Mouse (Mus musculus): ENCODE results near the gene Fbxw4. TPM values are rescaled to one million over a fixed set of nuclear protein-coding genes. Genes with fewer than 3 reads are reported as not detected.

Fbxw4 gene
- polyA plus RNA-seq, 1 experiment = 145 TPM

DNA sequence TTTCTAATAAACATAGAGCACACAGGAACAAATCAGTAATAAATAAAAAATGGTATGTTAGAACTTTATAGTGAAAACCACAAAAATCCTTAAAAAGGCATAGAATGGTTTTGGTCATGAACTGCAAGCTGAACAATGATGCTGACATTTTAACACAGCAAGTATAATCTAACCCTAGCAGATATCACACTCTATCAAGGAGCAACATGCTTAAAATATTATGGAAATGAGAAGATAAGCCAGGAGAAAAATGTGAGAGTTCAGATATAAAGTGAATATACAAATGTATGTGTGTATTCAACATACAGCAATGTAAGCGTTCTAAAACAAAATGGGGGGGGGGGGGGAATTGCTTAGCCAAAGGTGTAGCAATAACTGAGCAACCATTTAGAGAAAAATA, 2.3 kb downstream of the Fbxw4 start:
- Histone ChIP-seq H3K4me3 (ENCODE audit: control insufficient read depth, insufficient read depth, low read length) (no peak overlapping the region), H3K36me3 (ENCODE audit: control insufficient read depth, insufficient read depth, low read length) (no peaks in the 10 kb centered on the region), H3K4me1 (replicated peaks; ENCODE audit: control insufficient read depth, insufficient read depth, low read length) (peaks cover 23% of the 10 kb centered on the region), H3K27me3 (ENCODE audit: control insufficient read depth, insufficient read depth, low read length) (no peaks in the 10 kb centered on the region), H3K27ac (ENCODE audit: control insufficient read depth, insufficient read depth, low read length) (no peak overlapping the region)
- TF ChIP-seq POLR2A (IDR thresholded peaks at IDR 0.05; ENCODE audit: control insufficient read depth, extremely low read depth, insufficient read depth, low read length, poor library complexity) (no peak), CTCF (IDR thresholded peaks at IDR 0.05; ENCODE audit: borderline replicate concordance, control insufficient read depth, extremely low read depth, insufficient read depth, low read length, poor library complexity) (no peak)
- 88% methylated on average over 1 of the region's 1 CpGs for WGBS
- no peak for DNase-seq

GRCm38 (mm10) chr19:45656810-45657595, 3.1 kb downstream of the Fbxw4 start:
- no peak overlapping the region for H3K27ac ChIP-seq (ENCODE audit: control insufficient read depth, insufficient read depth, low read length)
- DNase-seq = no peak

DNA sequence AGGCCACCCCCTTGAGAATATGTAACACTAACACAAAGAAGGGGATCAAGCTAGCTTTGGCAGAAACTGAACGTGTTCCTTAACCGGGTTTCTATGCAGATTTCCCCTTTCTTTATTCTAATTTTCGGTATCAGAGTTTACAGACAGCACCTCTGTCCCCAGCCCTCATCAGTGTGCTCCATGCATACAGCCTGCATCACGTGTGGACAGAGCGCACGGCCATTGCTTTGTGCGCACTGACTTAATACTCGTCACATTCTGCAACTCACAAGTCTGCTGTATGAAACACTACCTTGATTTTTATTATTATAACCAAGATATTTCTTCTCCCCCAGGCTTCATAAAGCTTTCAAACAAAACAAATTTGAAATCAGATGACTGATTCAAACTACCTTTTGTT, 4.2 kb downstream of the Fbxw4 start:
- H3K27me3 ChIP-seq (ENCODE audit: control insufficient read depth, insufficient read depth, low read length) = no peaks in the 10 kb centered on the region
- TF ChIP-seq POLR2A (IDR thresholded peaks at IDR 0.05; ENCODE audit: control insufficient read depth, extremely low read depth, insufficient read depth, low read length, poor library complexity) = no peak
- no peak for TF ChIP-seq CTCF (IDR thresholded peaks at IDR 0.05; ENCODE audit: borderline replicate concordance, control insufficient read depth, extremely low read depth, insufficient read depth, low read length, poor library complexity)
- no peak overlapping the region for H3K4me3 ChIP-seq (ENCODE audit: control insufficient read depth, insufficient read depth, low read length)
- WGBS = 84% methylated on average over 8 of the region's 8 CpGs
- DNase-seq = no peak
- H3K27ac ChIP-seq (ENCODE audit: control insufficient read depth, insufficient read depth, low read length) = no peak overlapping the region
- H3K36me3 ChIP-seq (ENCODE audit: control insufficient read depth, insufficient read depth, low read length) = no peaks in the 10 kb centered on the region
- peaks cover 32% of the 10 kb centered on the region for H3K4me1 ChIP-seq (replicated peaks; ENCODE audit: control insufficient read depth, insufficient read depth, low read length)

More at GRCm38 (mm10) chr19:45656810-45657595, 3.1 kb downstream of the Fbxw4 start:
- H3K36me3 ChIP-seq (ENCODE audit: control insufficient read depth, insufficient read depth, low read length) = no peaks in the 10 kb centered on the region
- 89% methylated on average over 8 of the region's 8 CpGs for WGBS
- H3K27me3 ChIP-seq (ENCODE audit: control insufficient read depth, insufficient read depth, low read length) = no peaks in the 10 kb centered on the region
- TF ChIP-seq POLR2A (IDR thresholded peaks at IDR 0.05; ENCODE audit: control insufficient read depth, extremely low read depth, insufficient read depth, low read length, poor library complexity) (no peak), CTCF (IDR thresholded peaks at IDR 0.05; ENCODE audit: borderline replicate concordance, control insufficient read depth, extremely low read depth, insufficient read depth, low read length, poor library complexity) (no peak)
- H3K4me3 ChIP-seq (ENCODE audit: control insufficient read depth, insufficient read depth, low read length) = no peak overlapping the region
- peaks cover 28% of the 10 kb centered on the region for H3K4me1 ChIP-seq (replicated peaks; ENCODE audit: control insufficient read depth, insufficient read depth, low read length)

- H3K36me3 ChIP-seq (ENCODE audit: control insufficient read depth, insufficient read depth, low read length) = no peaks in the 10 kb centered on the region
- peaks cover 24% of the 10 kb centered on the region for H3K4me1 ChIP-seq (replicated peaks; ENCODE audit: control insufficient read depth, insufficient read depth, low read length)
- no peak for DNase-seq
- H3K27me3 ChIP-seq (ENCODE audit: control insufficient read depth, insufficient read depth, low read length) = no peaks in the 10 kb centered on the region
- TF ChIP-seq CTCF (IDR thresholded peaks at IDR 0.05; ENCODE audit: borderline replicate concordance, control insufficient read depth, extremely low read depth, insufficient read depth, low read length, poor library complexity) = no peak
- no peak for TF ChIP-seq POLR2A (IDR thresholded peaks at IDR 0.05; ENCODE audit: control insufficient read depth, extremely low read depth, insufficient read depth, low read length, poor library complexity)
- H3K4me3 ChIP-seq (ENCODE audit: control insufficient read depth, insufficient read depth, low read length) = no peak overlapping the region
- 95% methylated on average over 6 of the region's 6 CpGs for WGBS
- no peak overlapping the region for H3K27ac ChIP-seq (ENCODE audit: control insufficient read depth, insufficient read depth, low read length)
Observed at GRCm38 (mm10) chr19:45653986-45654385, 6.1 kb downstream of the Fbxw4 start.

- 8% methylated on average over 15 of the region's 15 CpGs for WGBS
- Histone ChIP-seq H3K27me3 (ENCODE audit: control insufficient read depth, insufficient read depth, low read length) (no peaks in the 10 kb centered on the region), H3K4me1 (replicated peaks; ENCODE audit: control insufficient read depth, insufficient read depth, low read length) (peaks cover 24% of the 10 kb centered on the region), H3K36me3 (ENCODE audit: control insufficient read depth, insufficient read depth, low read length) (no peaks in the 10 kb centered on the region), H3K27ac (ENCODE audit: control insufficient read depth, insufficient read depth, low read length) (no peak overlapping the region), H3K4me3 (ENCODE audit: control insufficient read depth, insufficient read depth, low read length) (no peak overlapping the region)
- DNase-seq = peak; percentile 41
- TF ChIP-seq CTCF (IDR thresholded peaks at IDR 0.05; ENCODE audit: borderline replicate concordance, control insufficient read depth, extremely low read depth, insufficient read depth, low read length, poor library complexity) = no peak
Observed at GRCm38 (mm10) chr19:45652286-45652988, 7.7 kb downstream of the Fbxw4 start.

GRCm38 (mm10) chr19:45651524-45651923, 8.6 kb downstream of the Fbxw4 start:
- H3K27me3 ChIP-seq (ENCODE audit: control insufficient read depth, insufficient read depth, low read length) = no peaks in the 10 kb centered on the region
- no peaks in the 10 kb centered on the region for H3K36me3 ChIP-seq (ENCODE audit: control insufficient read depth, insufficient read depth, low read length)
- peaks cover 24% of the 10 kb centered on the region for H3K4me1 ChIP-seq (replicated peaks; ENCODE audit: control insufficient read depth, insufficient read depth, low read length)
- DNase-seq = no peak
- WGBS = 90% methylated on average over 8 of the region's 8 CpGs
- H3K27ac ChIP-seq (ENCODE audit: control insufficient read depth, insufficient read depth, low read length) = no peak overlapping the region
- H3K4me3 ChIP-seq (ENCODE audit: control insufficient read depth, insufficient read depth, low read length) = no peak overlapping the region
- TF ChIP-seq POLR2A (IDR thresholded peaks at IDR 0.05; ENCODE audit: control insufficient read depth, extremely low read depth, insufficient read depth, low read length, poor library complexity) (no peak), CTCF (IDR thresholded peaks at IDR 0.05; ENCODE audit: borderline replicate concordance, control insufficient read depth, extremely low read depth, insufficient read depth, low read length, poor library complexity) (no peak)
